ENCODE assay signal across 9 mouse cellular contexts in the genomic region with DNA sequence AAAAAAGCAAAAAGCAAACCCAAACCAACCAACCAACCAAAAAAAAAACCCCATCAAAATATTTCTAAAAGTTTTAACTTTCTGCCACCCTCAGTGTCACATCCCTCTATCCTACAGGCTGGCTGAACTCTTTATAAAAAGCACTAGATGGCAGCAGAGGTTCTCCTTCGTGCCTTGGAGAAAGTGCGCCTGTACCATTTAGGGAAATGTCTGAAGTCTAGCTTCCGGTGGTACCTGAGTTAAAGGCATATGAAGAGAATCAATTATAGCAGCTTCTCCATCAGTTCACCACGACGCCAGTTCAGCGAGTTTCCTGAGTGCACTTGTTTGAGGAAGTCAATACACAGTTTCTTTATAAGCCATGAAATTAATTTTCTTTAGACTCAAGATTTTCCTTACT.
DNase-seq lines count a peak whose midpoint lies in the region; ATAC-seq and TF ChIP-seq lines count a peak whose summit lies in the region.
"Had no signal": no experiment of that assay in that cellular context is flagged by ENCODE, and none has a peak within 500 bp of the region (broad histone marks: within the 10 kb centered on the region; RNA-seq: fewer than 3 reads in every experiment).

No protein-coding gene starts in this region.

- H3K9ac ChIP-seq in forebrain, embryonic 16.5 days (replicated peaks; ENCODE audit: low read depth, low read length): no peak overlapping the region
- H3K9ac ChIP-seq in midbrain, embryonic 15.5 days: no peak overlapping the region
- H3K9ac ChIP-seq: heart, embryonic 13.5 days had no signal

- POLR2A ChIA-PET in Patski (lab: Charles Lee): no interaction called here

- H3K36me3 ChIP-seq in forebrain, embryonic 16.5 days (ENCODE audit: control insufficient read depth, insufficient read depth): no peaks in the 10 kb centered on the region
- no peaks in the 10 kb centered on the region for H3K36me3 ChIP-seq in midbrain, embryonic 15.5 days (replicated peaks)
- H3K36me3 ChIP-seq: heart, embryonic 13.5 days had no signal

- WGBS in forebrain, embryonic 16.5 days: 6% methylated on average over 6 of the region's 6 CpGs
- WGBS in midbrain, embryonic 15.5 days: 10% methylated on average over 6 of the region's 6 CpGs

- H3K4me2 ChIP-seq in forebrain, embryonic 16.5 days (ENCODE audit: low read length): no peak overlapping the region
- no peak overlapping the region for H3K4me2 ChIP-seq in midbrain, embryonic 15.5 days
- H3K4me2 ChIP-seq: heart, embryonic 13.5 days had no signal

- H3K27me3 ChIP-seq in Patski: peaks cover 8% of the 10 kb centered on the region
- H3K27me3 ChIP-seq in forebrain, embryonic 16.5 days (replicated peaks; ENCODE audit: control insufficient read depth, insufficient read depth, low read length): no peaks in the 10 kb centered on the region
- H3K27me3 ChIP-seq in midbrain, embryonic 15.5 days (replicated peaks): no peaks in the 10 kb centered on the region
- H3K27me3 ChIP-seq: heart, embryonic 13.5 days had no signal

- H3K4me1 ChIP-seq in forebrain, embryonic 16.5 days (replicated peaks; ENCODE audit: control insufficient read depth, insufficient read depth, low read length): no peaks in the 10 kb centered on the region
- H3K4me1 ChIP-seq in midbrain, embryonic 15.5 days: peaks cover 3% of the 10 kb centered on the region; the same call in 1 of the 2 replicates
- H3K4me1 ChIP-seq: heart, embryonic 13.5 days had no signal

- in situ Hi-C loops in Patski (cut with MboI; ENCODE audit: low pct_unique_long_range_greater_than_20kb): no loop called here

- peak; percentile 76 for TF ChIP-seq CTCF in left cerebral cortex, adult 2 months (IDR thresholded peaks at IDR 0.05)
- TF ChIP-seq CTCF in Patski (IDR thresholded peaks at IDR 0.05): peak; percentile 83

- intact Hi-C loops in left cerebral cortex, adult 2 months (cut with DNase I): loop anchor here (1.0 to 2.0 kb wide), 3 partner anchors 380 to 920 kb away; a partner anchor contains a TSS

- ATAC-seq in Patski: no peak
- peak; percentile 78 for ATAC-seq in forebrain, embryonic 16.5 days
- ATAC-seq in midbrain, embryonic 15.5 days (replicated peaks): peak; percentile 84

- H3K27ac ChIP-seq in left cerebral cortex, adult 2 months: no peak overlapping the region
- no peak overlapping the region for H3K27ac ChIP-seq in forebrain, embryonic 16.5 days (ENCODE audit: low read length)
- no peak overlapping the region for H3K27ac ChIP-seq in midbrain, embryonic 15.5 days
- H3K27ac ChIP-seq: heart, embryonic 13.5 days had no signal

- DNase-seq in adrenal gland, postnatal 14 days: peak; percentile 32
- DNase-seq in adrenal gland, postnatal 25 days: no peak
- peak in 1 of 2 experiments; percentile 25 for DNase-seq in left cerebral cortex, adult 2 months (ENCODE audit: extremely low spot score in 1 of 2, low spot score in 2 of 2)
- DNase-seq in left cerebral cortex, adult 8-10 months (ENCODE audit: low spot score in 2 of 2): no peak
- no peak for DNase-seq in Patski (ENCODE audit: low read depth, low spot score)
- no peak for DNase-seq in gastrocnemius, adult 18-20 months (ENCODE audit: low spot score)

- CTCF ChIA-PET in Patski (lab: Charles Lee): interaction anchor here (1.3 to 2.2 kb wide), 2 partner anchors 12 to 845 kb away, joined by 3 to 9 read pairs; no protein-coding TSS in a partner anchor

- H3K4me3 ChIP-seq in left cerebral cortex, adult 2 months: no peak overlapping the region
- H3K4me3 ChIP-seq in forebrain, embryonic 16.5 days (replicated peaks; ENCODE audit: low read length): no peak overlapping the region
- no peak overlapping the region for H3K4me3 ChIP-seq in midbrain, embryonic 15.5 days
- H3K4me3 ChIP-seq: heart, embryonic 13.5 days had no signal

- H3K9me3 ChIP-seq in forebrain, embryonic 16.5 days (ENCODE audit: control insufficient read depth, low read length): no peaks in the 10 kb centered on the region
- H3K9me3 ChIP-seq in midbrain, embryonic 15.5 days: no peaks in the 10 kb centered on the region
- H3K9me3 ChIP-seq: heart, embryonic 13.5 days had no signal
